Mouse (Mus musculus) frontal cortex, adult (tissue): ENCODE results near the gene Pik3r2.

ENCODE experiments used
- ATAC-seq: cut with Nextera tagmentation; 2 replicates; pipeline ENCODE4 v1.9.2; 2017; ENCODE audit warnings: mild to moderate bottlenecking, moderate library complexity, mixed read lengths; ENCODE audit not compliant: low TSS enrichment

The Pik3r2 gene

DNA sequence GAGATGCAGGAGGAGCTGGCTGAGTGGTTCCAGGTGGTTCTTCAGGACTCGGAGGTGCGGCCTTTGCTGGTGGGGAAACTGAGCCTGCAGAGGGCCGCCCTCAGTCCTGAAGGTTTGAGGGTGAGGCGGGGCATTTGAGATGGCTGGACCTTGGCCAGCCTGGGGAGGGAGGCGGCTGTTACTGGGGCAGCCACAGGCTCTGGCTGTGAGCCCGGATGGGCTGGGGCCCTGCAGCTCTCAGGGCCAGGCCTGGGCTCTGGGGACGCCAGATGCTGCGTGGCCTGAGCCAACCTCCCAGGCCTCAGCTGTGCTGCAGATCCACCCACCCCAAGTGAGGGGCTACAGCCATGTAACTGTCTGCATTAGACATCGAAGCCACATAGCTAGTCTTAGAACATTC lies 2.7 kb downstream of the Pik3r2 start:
- no peak for ATAC-seq

DNA sequence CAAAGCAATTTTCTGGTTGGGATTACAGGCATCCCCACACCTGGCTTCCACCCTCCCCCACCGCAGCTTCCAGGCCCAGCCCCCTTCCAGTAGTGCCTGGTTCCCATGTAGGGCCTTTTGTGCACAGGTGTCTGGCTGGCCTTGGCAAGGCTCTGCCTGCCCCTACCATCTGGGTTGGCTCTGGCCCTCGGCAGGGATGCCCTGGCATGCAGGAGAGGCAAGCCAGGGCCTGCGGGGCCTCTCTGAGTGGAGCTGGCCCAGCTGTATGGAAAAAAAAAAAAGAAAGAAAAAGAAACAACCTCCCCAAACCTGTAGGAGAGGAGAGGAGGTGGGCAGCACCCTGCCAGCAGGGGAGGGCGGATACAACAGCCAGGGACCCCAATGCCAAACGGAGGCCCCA lies 3.1 kb downstream of the Pik3r2 start:
- no peak for ATAC-seq

DNA sequence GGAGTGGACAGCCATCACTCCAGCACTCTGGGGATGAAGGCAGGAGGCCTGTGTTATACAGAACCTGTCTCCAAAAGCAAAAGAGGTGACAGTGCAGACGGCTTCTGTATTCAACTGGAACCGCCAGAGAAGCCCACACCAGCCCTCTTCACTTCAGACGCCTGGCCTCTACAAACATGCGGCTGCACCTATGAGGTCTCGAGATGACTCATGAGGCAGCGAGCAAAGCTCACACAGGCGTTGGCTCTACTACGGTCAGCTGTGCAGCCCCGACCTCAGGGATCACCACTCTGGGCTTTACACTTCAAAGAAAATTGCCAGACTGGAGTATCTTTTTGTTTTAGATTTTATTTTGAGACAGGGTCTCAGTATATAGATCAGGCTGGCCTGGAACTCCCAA lies 3.6 kb downstream of the Pik3r2 start:
- no peak for ATAC-seq

DNA sequence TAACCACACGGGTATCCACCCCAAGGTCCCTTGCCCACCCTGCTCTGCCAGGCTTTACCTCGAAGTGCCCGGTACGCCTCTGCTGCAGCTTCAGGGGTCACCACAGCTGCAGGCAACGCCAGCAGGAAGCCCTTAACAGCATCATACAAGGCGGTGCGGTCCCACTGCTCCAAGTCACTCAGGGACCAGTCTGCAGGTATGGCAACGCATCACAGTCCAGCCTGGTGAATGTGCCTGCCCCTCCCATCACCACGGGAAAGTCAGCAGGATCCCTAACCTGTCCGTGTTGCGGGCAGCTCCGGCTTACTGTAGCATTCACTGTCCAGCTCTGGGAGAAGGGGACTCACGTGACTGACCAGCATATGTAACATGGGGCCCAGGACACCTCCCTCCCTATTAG lies 4.4 kb downstream of the Pik3r2 start:
- ATAC-seq: no peak

DNA sequence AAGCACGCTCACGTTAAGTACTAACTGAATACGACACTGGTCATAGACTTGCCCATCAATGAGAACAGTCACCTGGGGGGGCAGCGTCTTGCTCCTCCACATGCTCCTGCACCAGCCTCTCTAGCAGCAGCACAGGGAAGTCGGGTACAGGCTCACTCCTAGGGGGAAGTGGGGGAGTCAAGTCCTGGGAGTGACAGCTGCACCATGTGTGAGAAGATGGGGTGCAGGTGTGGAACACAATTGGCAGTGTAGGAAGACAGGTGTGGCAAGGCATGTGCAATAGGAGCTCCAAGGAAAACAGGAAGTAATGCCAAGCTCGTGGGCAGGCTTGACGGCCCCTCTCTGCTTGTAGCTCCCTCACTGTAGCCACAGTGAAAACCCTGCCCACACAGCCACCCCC lies 5.3 kb downstream of the Pik3r2 start:
- ATAC-seq: no peak

DNA sequence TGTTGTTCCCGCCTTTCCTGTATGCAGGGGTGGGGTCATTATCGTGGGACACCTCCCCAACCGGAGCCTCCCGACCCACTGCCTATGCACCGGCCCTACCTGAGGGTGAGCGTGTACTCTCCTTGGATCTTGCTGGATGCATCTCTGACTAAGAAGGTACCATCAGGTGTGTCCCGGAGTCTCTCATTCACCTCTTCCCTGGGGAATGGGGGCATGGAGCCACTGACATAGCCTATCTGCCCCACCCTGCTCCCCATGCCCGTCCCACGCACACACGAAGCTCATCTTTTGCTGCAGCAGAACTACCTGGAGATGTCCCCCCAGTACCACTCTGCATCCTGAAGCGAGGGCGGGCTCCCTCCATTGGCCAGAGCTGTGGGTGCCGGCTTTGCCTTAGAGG lies 5.8 kb downstream of the Pik3r2 start:
- no peak for ATAC-seq

DNA sequence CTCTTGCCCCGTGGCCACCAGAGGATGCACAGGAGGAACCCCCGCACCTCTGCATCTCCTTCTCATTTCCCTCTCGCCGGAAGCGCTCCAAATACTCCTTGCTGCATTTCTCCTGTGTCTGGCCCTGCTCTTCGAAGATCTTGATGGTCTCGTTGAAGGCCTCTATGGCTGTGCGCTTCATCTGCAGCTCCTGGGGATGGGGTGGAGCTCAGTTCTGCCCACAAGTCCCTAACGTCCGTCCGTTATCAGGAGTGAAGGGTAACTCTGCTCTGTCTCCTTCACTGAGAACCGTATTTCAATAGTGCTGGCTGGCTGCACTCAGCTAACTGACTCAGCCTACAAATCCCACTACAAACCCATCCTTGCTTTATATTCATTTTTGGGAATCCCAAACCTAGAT lies 6.7 kb downstream of the Pik3r2 start:
- no peak for ATAC-seq

DNA sequence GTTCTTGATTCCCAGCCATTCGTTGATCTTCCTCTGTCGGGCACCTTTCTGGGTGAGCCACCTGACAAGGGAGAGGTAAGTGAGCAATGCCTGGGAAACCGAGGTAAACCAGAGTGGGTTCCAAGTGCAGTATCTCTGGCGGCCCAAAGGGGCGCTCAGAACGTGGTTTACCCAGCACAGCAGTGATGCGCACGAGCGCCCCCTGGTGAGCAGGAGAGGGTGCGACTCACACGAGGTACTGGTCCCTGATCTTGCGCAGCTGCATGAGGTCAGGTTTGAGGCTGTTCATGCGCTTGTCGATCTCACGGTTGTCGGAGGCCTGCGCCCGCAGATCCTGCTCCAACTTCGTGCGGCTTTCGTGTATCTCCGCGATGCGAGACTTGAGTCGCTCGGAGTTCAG lies 7.2 kb downstream of the Pik3r2 start:
- ATAC-seq: peak; percentile 72

DNA sequence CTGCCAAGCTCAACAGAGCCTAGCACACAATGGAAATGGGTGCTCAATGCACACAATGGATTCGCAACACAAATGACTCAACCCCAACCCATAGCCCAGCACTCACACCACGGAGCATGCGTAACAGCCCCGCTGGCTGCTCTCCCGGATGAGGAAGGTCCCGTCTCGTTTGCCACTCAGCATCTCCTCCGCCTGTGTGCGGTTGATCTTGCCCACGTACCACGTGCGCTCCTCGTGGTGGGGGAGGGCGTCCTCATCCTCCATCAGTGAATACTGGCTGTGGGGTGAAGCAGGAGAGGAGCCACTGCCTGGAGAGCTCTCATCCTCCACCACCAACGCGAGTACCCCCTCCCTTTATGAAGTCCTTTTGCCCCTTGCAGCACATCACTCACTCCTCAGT lies 7.6 kb downstream of the Pik3r2 start:
- no peak for ATAC-seq

DNA sequence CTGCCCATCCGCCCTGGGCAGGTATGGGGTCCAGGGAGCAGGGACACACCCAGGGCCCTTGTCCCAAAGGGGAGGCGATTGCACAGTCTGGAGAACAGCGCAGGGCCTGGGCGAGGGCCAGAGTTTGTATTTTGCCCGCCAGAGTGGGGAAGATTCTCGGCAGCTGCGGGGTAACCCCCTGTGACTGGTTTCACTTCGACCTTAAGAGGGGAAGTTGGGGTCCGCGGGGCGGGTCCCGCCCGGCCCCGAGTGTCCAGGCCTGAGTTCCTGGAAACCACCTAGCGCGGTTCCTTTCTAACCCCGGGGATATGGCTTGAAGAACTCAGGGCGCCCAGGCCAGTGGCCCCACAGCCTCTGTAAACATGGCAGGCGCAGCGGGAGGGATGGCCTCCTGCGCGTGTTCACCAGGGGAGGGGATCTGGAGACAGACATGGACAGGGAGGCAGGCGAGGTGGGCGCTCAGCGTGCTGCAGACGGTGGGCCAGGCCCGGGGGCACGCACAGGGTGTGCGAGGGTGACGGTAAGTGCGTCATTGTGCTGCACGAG lies 8.2 kb downstream of the Pik3r2 start:
- no peak for ATAC-seq

DNA sequence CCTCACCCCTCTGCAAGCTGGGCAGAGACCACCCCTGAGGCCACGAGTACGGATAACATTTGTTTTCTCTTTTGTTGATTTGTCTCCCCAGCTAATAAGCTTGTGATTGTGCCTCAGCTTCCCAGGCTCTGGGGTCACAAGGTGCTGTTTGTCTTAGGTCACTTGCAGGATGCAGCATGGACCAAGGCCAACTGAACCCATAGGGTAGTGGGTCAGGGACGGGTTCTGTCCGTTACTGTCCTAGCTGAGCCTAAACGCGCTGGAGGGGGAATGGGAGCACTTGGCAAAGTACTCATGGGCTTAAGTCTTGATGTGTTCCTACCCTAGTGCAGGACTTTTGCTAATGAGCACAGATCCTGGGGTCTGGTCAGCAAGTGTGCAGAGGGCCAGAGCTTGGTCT lies 9.0 kb downstream of the Pik3r2 start:
- no peak for ATAC-seq

DNA sequence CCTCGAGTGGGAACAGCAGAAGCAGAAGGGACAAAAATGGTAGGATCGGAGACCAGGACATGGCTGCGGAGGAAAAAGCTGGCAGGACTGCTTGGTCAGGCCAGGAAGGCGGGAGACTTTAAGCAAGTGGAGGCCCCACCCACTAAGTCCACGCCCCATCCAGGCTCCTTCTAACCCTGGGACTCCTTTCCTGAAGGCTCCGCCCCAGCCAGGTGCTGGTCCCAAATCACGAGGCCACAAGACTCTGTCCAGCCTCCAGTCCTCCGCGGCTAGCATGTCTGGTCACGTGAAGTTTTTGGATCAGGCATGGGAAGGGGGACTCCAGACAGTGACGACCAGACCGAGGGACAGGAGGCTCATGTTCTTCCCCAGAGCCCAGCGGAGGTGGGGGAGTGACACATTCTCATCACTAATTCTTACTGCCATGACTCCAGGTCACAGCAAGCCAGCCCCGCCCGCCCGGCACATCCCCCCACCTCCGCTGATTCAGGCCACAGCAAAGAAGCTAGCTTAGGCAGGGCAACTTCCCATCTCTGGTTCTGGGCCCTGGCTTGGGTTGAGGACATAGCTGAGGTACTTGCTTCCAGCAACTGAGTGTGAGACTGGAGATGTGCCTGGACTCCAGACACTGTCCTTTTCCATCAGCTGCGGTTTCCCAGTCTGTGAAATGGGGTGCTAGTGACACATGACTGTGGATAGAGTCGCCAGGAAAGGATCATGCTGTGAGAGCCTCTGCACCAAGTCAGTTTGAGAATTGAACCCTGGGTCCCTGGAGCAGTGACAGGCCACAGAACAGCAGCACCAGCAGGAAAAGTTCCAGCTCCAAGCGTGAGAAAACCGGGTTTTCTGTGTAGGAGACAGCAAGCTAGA lies 9.7 kb downstream of the Pik3r2 start:
- no peak; the same call in 1 of the 2 replicates for ATAC-seq

DNA sequence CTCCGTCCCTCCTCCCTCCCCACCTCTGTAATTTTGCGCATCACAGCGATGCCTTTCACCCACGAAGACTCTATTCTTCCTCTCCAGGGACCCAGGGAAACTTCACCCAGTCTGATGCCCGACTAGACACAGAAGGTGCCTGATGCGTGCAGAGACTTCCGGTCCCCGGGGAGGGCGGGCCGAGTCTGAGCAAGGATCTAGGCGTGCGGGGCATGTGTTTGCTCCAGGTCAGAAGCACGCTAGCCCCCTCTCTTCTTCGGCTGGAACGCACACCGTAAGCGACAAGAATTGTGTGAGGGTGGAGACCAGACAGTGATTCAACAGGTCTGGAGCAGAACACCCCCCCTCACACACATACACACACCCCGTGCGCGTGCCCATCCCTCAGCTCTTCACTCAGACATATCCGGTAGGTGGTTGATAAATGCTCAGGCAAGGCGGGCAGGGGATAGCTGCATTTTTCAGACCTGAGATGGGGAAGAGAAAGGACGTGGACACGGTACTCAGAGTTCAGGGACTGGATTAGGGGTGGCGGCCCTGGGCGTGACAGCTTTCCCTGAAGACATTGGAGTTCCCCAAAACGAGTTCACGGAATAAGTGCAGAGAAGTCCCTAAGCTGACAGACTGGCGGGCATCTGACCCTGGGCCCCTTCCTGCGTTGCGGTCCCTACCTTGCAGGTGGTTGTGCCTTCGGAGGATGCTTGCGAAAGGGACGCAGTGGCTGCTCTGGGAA lies 10.5 kb downstream of the Pik3r2 start:
- no peak for ATAC-seq

DNA sequence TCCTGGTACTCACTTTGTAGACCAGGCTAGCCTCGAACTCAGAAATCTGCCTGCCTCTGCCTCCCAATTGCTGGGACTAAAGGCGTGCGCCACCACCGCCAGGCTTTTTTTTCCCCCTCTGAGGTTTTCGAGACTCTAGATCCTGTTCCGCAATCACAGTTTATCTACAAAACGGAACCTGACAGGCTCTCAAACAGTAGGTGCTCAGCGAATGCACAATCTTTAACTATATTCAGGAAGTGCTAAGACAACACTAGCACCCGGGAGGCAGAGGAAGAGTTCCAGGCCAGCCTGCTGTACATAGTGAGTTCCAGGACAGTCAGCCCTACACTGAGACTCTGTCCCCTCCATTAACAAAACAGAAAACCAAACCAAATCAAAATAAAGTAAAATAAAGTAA lies 11.2 kb downstream of the Pik3r2 start:
- ATAC-seq: no peak

DNA sequence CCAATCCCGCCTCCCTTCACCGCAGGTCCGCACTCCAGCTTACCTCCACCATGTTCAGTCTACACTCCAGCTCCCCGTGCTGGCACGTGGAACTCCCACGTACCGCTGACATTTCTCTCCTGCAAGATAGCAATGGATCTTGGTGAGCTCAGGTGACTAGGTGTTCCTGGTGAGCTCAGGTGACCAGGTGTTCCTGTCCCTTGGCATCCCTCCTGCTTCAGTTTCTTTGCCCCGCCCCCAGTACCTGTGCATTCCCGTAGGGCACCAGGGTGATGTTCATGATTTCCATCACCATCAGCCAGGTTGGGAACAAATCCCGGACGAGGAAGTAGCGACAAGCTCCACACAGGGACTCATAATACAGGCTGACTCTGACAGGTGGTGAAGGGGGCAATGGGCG lies 11.8 kb downstream of the Pik3r2 start:
- ATAC-seq: no peak

DNA sequence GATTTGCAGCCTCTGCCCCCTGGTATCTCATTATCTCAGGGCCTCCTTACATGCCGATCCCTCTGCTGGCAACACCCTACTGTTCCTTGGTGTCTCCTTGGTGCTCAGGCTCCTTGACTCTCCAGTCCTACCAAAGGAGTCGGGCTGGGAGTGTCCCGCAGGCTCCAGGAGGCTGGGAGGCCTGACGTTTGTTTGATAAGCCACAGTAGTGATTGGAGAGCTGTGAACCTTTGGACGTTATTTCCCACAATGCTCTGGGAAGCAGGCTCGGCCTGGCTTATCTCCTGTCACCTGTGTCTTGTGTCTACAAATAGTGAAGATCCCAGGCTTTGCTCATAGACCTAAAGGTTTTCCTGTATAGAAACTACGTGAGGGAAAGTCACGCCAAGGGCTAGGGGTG lies 12.5 kb downstream of the Pik3r2 start:
- no peak for ATAC-seq

DNA sequence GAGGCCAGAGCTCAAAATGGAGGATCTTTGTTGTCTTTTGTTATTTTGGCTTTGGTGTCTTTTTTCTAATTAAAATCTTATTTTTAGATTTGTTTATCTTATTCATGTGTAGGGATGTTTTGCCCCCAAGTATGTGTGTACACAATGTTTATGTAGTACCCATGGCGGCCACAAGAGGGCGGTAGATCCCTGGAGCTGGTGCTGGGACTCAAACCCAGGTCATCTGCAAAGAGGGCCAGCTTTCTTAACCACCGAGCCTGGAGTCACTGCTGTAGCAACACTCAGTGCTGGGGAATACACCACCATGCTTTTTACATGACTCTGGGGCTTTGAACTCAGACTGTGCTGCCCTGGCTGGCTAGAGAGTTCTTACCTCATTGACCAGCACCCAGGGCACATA lies 13.2 kb downstream of the Pik3r2 start:
- no peak for ATAC-seq

DNA sequence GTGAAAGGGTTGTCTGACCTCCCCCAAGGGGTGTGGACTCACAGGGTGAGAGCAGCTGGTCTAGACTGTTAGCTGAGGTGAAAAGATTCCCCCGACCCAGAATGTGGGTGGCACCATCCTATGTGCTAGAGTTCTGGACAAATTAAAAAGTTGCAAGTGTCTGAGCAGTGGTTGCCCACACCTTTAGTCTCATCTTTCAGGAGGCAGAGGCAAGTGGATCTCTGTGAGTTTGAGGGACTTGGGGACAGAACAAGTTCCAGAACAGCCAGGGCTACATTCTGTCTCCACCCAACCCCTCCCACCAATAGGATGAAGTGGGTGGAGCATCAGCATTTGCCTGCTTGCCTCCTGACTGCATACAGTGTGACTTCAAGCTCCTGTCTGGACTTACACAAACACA lies 14.4 kb downstream of the Pik3r2 start:
- no peak for ATAC-seq

DNA sequence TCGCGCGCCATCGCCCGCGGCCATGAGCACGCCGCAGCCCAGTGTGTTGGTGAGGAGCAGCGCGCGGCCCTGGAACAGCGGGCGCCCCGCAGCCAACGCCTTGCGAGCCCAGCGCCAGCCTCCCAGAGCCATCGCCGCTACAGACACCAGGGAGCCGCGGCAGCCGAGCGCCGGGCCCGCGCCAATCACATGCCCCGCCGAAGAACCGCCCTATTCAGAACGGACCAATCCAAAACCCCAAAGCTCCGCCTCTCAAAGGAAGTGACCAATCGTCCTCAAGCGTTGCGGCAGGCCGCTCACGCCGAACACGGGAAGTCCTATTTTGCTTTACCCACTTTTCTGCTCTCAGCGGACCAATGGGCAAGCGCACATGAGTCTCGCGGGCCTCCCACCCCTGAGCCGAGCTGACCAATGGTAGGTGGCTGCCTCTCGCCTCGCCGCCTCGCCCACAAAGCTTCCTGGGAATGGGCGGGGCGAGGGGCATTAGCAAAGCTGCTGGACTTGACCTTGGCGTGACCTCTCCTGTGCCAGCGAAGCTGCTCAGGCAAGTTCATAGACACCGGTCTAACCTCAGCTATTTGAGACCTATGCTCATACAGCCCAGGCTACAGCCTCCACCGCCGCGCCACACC lies 15.6 kb downstream of the Pik3r2 start, which contains the start of gene Mpv17l2:
Gene Mpv17l2 (minus strand): TSS at position 172 of the 632 bp plus-strand sequence.
- peak; percentile 82 for ATAC-seq

DNA sequence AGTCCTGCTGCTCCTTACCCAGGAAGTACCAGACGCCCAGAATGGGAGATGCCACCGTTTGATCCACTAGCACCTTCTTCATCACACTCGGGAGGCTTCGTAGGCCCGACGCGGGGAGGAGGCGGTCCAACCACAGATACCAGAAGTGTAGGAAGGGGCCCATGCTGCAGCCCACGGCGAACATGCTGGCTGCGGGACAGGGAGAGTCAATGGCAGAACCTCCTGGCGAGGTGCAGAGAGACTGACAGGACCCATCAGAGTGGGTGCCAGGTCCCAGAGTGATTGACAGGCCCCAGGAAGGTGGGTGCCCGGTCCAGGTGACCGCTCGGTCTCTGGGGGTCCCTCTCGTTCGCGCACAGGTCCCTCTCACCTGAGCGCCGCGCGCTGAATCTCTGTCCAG lies 16.2 kb downstream of the Pik3r2 start:
- ATAC-seq: peak; percentile 2; the same call in 1 of the 2 replicates

DNA sequence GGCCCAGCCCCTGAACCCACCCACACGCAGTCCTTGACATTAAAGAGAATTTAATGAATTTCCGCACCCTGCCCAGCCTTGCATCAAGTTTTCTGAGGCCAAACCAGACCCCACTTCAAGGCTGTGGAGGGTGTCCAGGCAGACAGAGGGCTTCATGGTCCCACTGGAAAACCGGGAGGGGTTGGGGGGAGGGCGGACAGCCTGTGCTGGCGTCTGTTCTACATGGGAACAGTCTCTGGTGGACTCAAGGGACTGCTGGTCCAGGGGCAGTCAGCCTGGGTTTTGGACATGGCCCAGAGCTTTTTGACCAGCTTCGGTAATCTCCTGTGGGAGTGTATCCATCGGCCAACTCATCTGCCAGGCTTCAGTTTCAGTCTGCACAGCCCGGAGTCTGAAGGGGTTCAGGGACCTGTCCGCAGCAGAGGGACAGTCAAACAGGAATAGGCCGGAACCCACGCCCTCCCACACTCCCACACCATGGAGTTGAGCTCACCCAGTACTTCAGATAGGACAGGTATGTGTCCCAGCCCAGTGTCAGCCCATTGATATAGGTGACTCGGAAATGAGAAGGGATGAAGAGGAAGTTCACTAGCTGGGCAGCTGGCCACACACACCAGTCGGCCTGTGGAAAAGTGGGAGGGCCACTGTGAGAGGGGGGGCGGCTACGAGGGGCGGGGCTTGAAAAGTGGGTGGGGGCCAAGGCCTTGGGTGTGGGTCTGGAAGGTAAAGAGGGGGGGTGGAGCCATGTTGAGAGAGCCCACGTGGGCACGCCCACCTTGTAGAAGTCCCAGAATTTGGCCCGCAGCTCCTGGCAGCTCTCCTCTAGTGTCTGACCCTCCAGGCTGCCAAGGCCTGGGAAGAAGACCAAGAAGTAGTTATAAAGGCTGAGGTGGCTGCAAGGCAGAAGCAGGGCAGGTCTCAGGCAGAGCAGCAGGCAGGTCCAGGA lies 17.6 kb downstream of the Pik3r2 start:
- ATAC-seq: no peak

DNA sequence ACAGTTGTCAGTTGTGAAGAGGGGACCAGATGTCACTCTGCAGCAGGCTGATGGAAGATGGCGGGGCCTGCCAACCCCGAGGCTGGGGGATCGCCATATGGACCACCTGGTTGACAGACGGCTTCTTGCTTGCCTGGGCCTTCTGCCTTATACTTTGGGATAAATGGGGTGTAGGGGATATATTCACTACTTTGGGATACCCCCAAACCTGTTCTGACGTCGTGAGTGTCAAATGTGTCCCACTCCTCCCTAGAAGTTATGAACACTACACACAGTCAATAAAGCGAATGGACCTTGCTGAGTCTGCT lies 18.3 kb downstream of the Pik3r2 start:
- no peak for ATAC-seq
